ENCODE assay signal across 10 mouse cellular contexts in genomic region chr6:65569741-65570140, GRCm38 (mm10). TPM values are rescaled to one million over a fixed set of nuclear protein-coding genes. Genes with fewer than 3 reads are reported as not detected.
DNase-seq lines count a peak whose midpoint lies in the region; ATAC-seq and TF ChIP-seq lines count a peak whose summit lies in the region.
"Had no signal": no experiment of that assay in that cellular context is flagged by ENCODE, and none has a peak within 500 bp of the region (broad histone marks: within the 10 kb centered on the region; RNA-seq: fewer than 3 reads in every experiment).

No protein-coding gene starts in this region.

- H3K4me2 ChIP-seq in kidney, embryonic 15.5 days: no peak overlapping the region
- H3K4me2 ChIP-seq: lung, embryonic 15.5 days had no signal

- H3K4me3 ChIP-seq in kidney, embryonic 15.5 days (replicated peaks): no peak overlapping the region
- no peak overlapping the region for H3K4me3 ChIP-seq in ES-E14 (ENCODE audit: insufficient read depth in 1 of 2, low read depth in 1 of 2, low read length in 2 of 2, poor library complexity in 1 of 2, severe bottlenecking in 1 of 2)
- H3K4me3 ChIP-seq: erythroblast, embryonic 14.5 days; lung, embryonic 15.5 days had no signal

- H3K36me3 ChIP-seq in kidney, embryonic 15.5 days: no peaks in the 10 kb centered on the region
- H3K36me3 ChIP-seq in ES-E14 (ENCODE audit: control insufficient read depth, insufficient read depth, low read length, poor library complexity, severe bottlenecking): no peaks in the 10 kb centered on the region
- H3K36me3 ChIP-seq: lung, embryonic 15.5 days had no signal

- in situ Hi-C loops in ES-E14 (cut with MboI; ENCODE audit: low sequenced_read_pairs in 2 of 2, unreplicated experiment in 2 of 2): no loop called here

- peak; percentile 65 for DNase-seq in kidney, adult 9 months
- DNase-seq in ES-E14 (ENCODE audit: low read depth, low spot score): peak; percentile 40
- DNase-seq in brain, embryonic 14.5 days (ENCODE audit: low read depth): peak; percentile 78
- DNase-seq in heart, postnatal 36 days: peak; percentile 39 to 46
- DNase-seq in left cerebral cortex, postnatal 4 days: peak; percentile 20
- peak; percentile 67 for DNase-seq in right cerebral cortex, adult 18-20 months
- DNase-seq in MN1 (ENCODE audit: low spot score): no peak

- intact Hi-C loops in heart, postnatal 36 days (cut with DNase I): loop anchor here (1.0 to 5.0 kb wide), 2 partner anchors 59 to 442 kb away; no protein-coding TSS in a partner anchor
- intact Hi-C loops in left cerebral cortex, postnatal 4 days (cut with DNase I): no loop called here

- peak; percentile 55 for TF ChIP-seq CTCF in brain, embryonic 14.5 days (IDR thresholded peaks at IDR 0.05; ENCODE audit: borderline replicate concordance, extremely low read depth, insufficient read depth, insufficient read length)

- no peak overlapping the region for H3K27ac ChIP-seq in kidney, embryonic 15.5 days
- H3K27ac ChIP-seq in ES-E14 (ENCODE audit: insufficient read depth, low read depth, low read length, poor library complexity, severe bottlenecking): no peak overlapping the region
- H3K27ac ChIP-seq: lung, embryonic 15.5 days had no signal

- H3K4me1 ChIP-seq in kidney, embryonic 15.5 days: no peaks in the 10 kb centered on the region
- no peaks in the 10 kb centered on the region for H3K4me1 ChIP-seq in ES-E14 (ENCODE audit: control insufficient read depth in 2 of 2, insufficient read depth in 2 of 2, low read length in 2 of 2, poor library complexity in 1 of 2)

- ATAC-seq in kidney, embryonic 15.5 days (replicated peaks; ENCODE audit: low FRiP score): no peak

- no peak for TF ChIP-seq POLR2A in brain, embryonic 14.5 days (IDR thresholded peaks at IDR 0.05; ENCODE audit: borderline replicate concordance, extremely low read depth, insufficient read depth, insufficient read length, poor library complexity, severe bottlenecking)

- H3K9me3 ChIP-seq in kidney, embryonic 15.5 days (replicated peaks): no peaks in the 10 kb centered on the region
- no peaks in the 10 kb centered on the region for H3K9me3 ChIP-seq in ES-E14 (ENCODE audit: control insufficient read depth, insufficient read depth, low read depth, low read length)
- H3K9me3 ChIP-seq: lung, embryonic 15.5 days had no signal

- H3K9ac ChIP-seq in kidney, embryonic 15.5 days: no peak overlapping the region
- no peak overlapping the region for H3K9ac ChIP-seq in ES-E14 (ENCODE audit: insufficient read depth, low read depth, low read length, poor library complexity, severe bottlenecking)
- H3K9ac ChIP-seq: lung, embryonic 15.5 days had no signal

- 29% methylated on average over 8 of the region's 8 CpGs for WGBS in kidney, embryonic 15.5 days

- H3K27me3 ChIP-seq in kidney, embryonic 15.5 days: no peaks in the 10 kb centered on the region
- H3K27me3 ChIP-seq: lung, embryonic 15.5 days had no signal

TF ChIP-seq in ES-E14, 5 proteins besides CTCF, POLR2A, EP300 and RAD21:
- TF ChIP-seq ZC3H11A (IDR thresholded peaks at IDR 0.05; ENCODE audit: borderline replicate concordance, low read depth, low read length): peak; percentile 25; the same call in 1 of the 2 replicates
- no peak for TF ChIP-seq CHD2 (IDR thresholded peaks at IDR 0.05; ENCODE audit: low read depth, low read length)
- no peak for TF ChIP-seq HCFC1 (IDR thresholded peaks at IDR 0.05; ENCODE audit: borderline replicate concordance, insufficient read depth, low read length)
- TF ChIP-seq ZNF384 (IDR thresholded peaks at IDR 0.05; ENCODE audit: low read depth, low read length): no peak
- TF ChIP-seq MAFK (IDR thresholded peaks at IDR 0.05; ENCODE audit: insufficient read depth, low read depth, low read length): no peak

RNA-seq across cellular contexts. Expression of gene Tnip3, which starts 44.6 kb away (rescaled TPM):
- 0.16 and 0.41 TPM in 2 replicates for polyA plus RNA-seq in kidney, embryonic 15.5 days (2015; fragmentation: Nextera tagmentation; extraction: Ambion mirVana)
- total RNA-seq in ES-E14 (2012; rRNA removed): not detected in 2 replicates
- polyA plus RNA-seq in brain, embryonic 14.5 days (2012; rRNA removed): not detected in 2 replicates
- total RNA-seq in heart, postnatal 36 days (2021): 1 to 10 TPM; 1.6 to 1.7 TPM
- total RNA-seq in left cerebral cortex, postnatal 4 days (2021): not detected
- polyA plus RNA-seq: erythroblast, embryonic 14.5 days had no signal
